ENCODE assay signal across 25 mouse cellular contexts in the genomic region with DNA sequence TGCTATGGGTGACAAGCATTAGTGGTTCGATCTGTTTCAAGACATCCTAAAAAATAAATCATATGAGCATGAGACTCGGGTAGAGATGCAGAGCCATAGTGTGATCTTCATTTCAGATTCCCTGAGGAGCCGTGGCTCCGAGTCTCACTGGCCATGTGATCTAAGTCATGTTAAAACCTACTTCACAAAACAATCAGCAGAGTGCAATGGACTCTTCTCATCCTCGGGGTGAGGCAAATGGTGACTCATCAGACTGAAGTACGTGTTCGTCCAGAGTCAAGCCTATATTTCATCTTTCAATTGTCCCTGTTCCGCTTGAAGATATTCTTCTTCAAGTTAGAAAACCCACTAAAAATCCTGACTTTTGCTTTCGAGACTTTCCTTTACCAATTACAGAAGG. TPM values are rescaled to one million over a fixed set of nuclear protein-coding genes. Genes with fewer than 3 reads are reported as not detected.
DNase-seq lines count a peak whose midpoint lies in the region; ATAC-seq and TF ChIP-seq lines count a peak whose summit lies in the region.
"Had no signal": no experiment of that assay in that cellular context is flagged by ENCODE, and none has a peak within 500 bp of the region (broad histone marks: within the 10 kb centered on the region; RNA-seq: fewer than 3 reads in every experiment).

No protein-coding gene starts in this region.

- H3K9ac ChIP-seq in lung, postnatal 0 days (replicated peaks; ENCODE audit: low read depth): no peak overlapping the region
- no peak overlapping the region for H3K9ac ChIP-seq in forebrain, embryonic 11.5 days (ENCODE audit: low read length)
- H3K9ac ChIP-seq: embryonic facial prominence, embryonic 12.5 days; forebrain, embryonic 13.5 days; forebrain, postnatal 0 days; heart, embryonic 15.5 days; hindbrain, embryonic 15.5 days had no signal

- TF ChIP-seq CTCF in lung, postnatal 0 days (IDR thresholded peaks at IDR 0.05): no peak

- no peak for DNase-seq in frontal cortex, postnatal 25 days (ENCODE audit: low spot score in 2 of 2)
- DNase-seq in 416B (ENCODE audit: low read depth) (peak; percentile 57), MN1 (ENCODE audit: low spot score) (peak; percentile 54)
- DNase-seq in c-Kit-positive CD71-negative TER-119-negative erythroid progenitor cells, embryonic 14.5 days (ENCODE audit: low read depth): peak; percentile 4
- no peak for DNase-seq in lung, postnatal 0 days (ENCODE audit: low spot score)
- no peak for DNase-seq in spleen, postnatal 10 days (ENCODE audit: low spot score in 2 of 2)
- no peak for DNase-seq in forebrain, embryonic 11.5 days (ENCODE audit: low spot score)
- DNase-seq: adrenal gland, adult 2 months; adrenal gland, postnatal 25 days; cerebellum, adult 11 months; cerebellum, adult 9-10 months; cerebellum, postnatal 25 days; forebrain, postnatal 0 days; gastrocnemius, postnatal 36 days; heart, adult 18-20 months; heart, postnatal 36 days; kidney, adult 2 months had no signal

- WGBS in lung, postnatal 0 days: 73% methylated on average over 9 of the region's 9 CpGs
- WGBS in forebrain, embryonic 11.5 days: 91% methylated on average over 9 of the region's 9 CpGs

- H3K4me1 ChIP-seq in lung, postnatal 0 days (ENCODE audit: insufficient read depth, low read depth, low read length): no peaks in the 10 kb centered on the region
- H3K4me1 ChIP-seq in forebrain, embryonic 11.5 days (replicated peaks; ENCODE audit: control insufficient read depth, insufficient read depth, low read length): no peaks in the 10 kb centered on the region
- H3K4me1 ChIP-seq: embryonic facial prominence, embryonic 12.5 days; forebrain, embryonic 13.5 days; heart, embryonic 15.5 days; hindbrain, embryonic 15.5 days had no signal

- no peak overlapping the region for H3K4me2 ChIP-seq in lung, postnatal 0 days (replicated peaks; ENCODE audit: low read depth, low read length)
- no peak overlapping the region for H3K4me2 ChIP-seq in forebrain, embryonic 11.5 days (ENCODE audit: low read depth, low read length, severe bottlenecking)
- H3K4me2 ChIP-seq: embryonic facial prominence, embryonic 12.5 days; forebrain, embryonic 13.5 days; heart, embryonic 11.5 days; heart, embryonic 15.5 days; hindbrain, embryonic 15.5 days had no signal

- no peak overlapping the region for H3K27ac ChIP-seq in lung, postnatal 0 days (ENCODE audit: low read length)
- H3K27ac ChIP-seq in forebrain, embryonic 11.5 days (ENCODE audit: low read depth, low read length): no peak overlapping the region
- H3K27ac ChIP-seq: embryonic facial prominence, embryonic 12.5 days; forebrain, embryonic 13.5 days; heart, embryonic 15.5 days; hindbrain, embryonic 15.5 days had no signal

- no peak for TF ChIP-seq EP300 in lung, postnatal 0 days (IDR thresholded peaks at IDR 0.05)

- no peaks in the 10 kb centered on the region for H3K9me3 ChIP-seq in lung, postnatal 0 days (ENCODE audit: low read length)
- H3K9me3 ChIP-seq in forebrain, embryonic 11.5 days (ENCODE audit: control insufficient read depth, low read length): no peaks in the 10 kb centered on the region
- H3K9me3 ChIP-seq: embryonic facial prominence, embryonic 12.5 days; forebrain, embryonic 13.5 days; heart, embryonic 15.5 days; hindbrain, embryonic 15.5 days had no signal

- ATAC-seq in frontal cortex, adult (ENCODE audit: low TSS enrichment): peak; percentile 44
- ATAC-seq in lung, postnatal 0 days: no peak
- ATAC-seq in forebrain, embryonic 11.5 days (replicated peaks; ENCODE audit: low FRiP score): no peak
- ATAC-seq: CD4-positive, CD25-positive, alpha-beta regulatory T cell, adult 4 months; forebrain, embryonic 13.5 days; intestine, embryonic 16.5 days had no signal

- H3K27me3 ChIP-seq in lung, postnatal 0 days (replicated peaks; ENCODE audit: insufficient read depth, low read length): no peaks in the 10 kb centered on the region
- H3K27me3 ChIP-seq in forebrain, embryonic 11.5 days (ENCODE audit: control insufficient read depth, insufficient read depth, low read length): no peaks in the 10 kb centered on the region
- H3K27me3 ChIP-seq: embryonic facial prominence, embryonic 12.5 days; forebrain, embryonic 13.5 days; heart, embryonic 15.5 days; hindbrain, embryonic 15.5 days had no signal

- H3K4me3 ChIP-seq in lung, postnatal 0 days (ENCODE audit: low read depth, low read length): no peak overlapping the region
- no peak overlapping the region for H3K4me3 ChIP-seq in forebrain, embryonic 11.5 days (ENCODE audit: low read depth, low read length)
- H3K4me3 ChIP-seq: embryonic facial prominence, embryonic 12.5 days; forebrain, embryonic 13.5 days; heart, embryonic 15.5 days; hindbrain, embryonic 15.5 days had no signal

- no peaks in the 10 kb centered on the region for H3K36me3 ChIP-seq in lung, postnatal 0 days (ENCODE audit: insufficient read depth, low read length)
- no peaks in the 10 kb centered on the region for H3K36me3 ChIP-seq in forebrain, embryonic 11.5 days (ENCODE audit: control insufficient read depth, insufficient read depth, low read length)

RNA-seq across cellular contexts. Expression of a gene that starts 35.5 kb away (rescaled TPM):
- 1.9 and 2.3 TPM in 2 replicates for polyA plus RNA-seq in lung, postnatal 0 days (2015; fragmentation: Nextera tagmentation; extraction: Ambion mirVana)
- polyA plus RNA-seq in forebrain, embryonic 11.5 days (2014; fragmentation: Nextera tagmentation; extraction: Ambion mirVana): 11.9 and 13.5 TPM in 2 replicates

RNA-seq across cellular contexts. Expression of a gene that starts 52.8 kb away (rescaled TPM):
- 2.8 and 3.3 TPM in 2 replicates for polyA plus RNA-seq in lung, postnatal 0 days (2015; fragmentation: Nextera tagmentation; extraction: Ambion mirVana)
- 3.2 and 4.0 TPM in 2 replicates for polyA plus RNA-seq in forebrain, embryonic 11.5 days (2014; fragmentation: Nextera tagmentation; extraction: Ambion mirVana)

Comparison
In these comparisons a context has a peak if more than half of its experiments do, and no peak if none do; other contexts are left out.
1. DNase-seq: peak in 416B (single experiment), MN1 (single experiment) and c-Kit-positive CD71-negative TER-119-negative erythroid progenitor cells, embryonic 14.5 days (single experiment); none in frontal cortex, postnatal 25 days (0 of 2), lung, postnatal 0 days (single experiment), spleen, postnatal 10 days (0 of 2) and forebrain, embryonic 11.5 days (single experiment).